Mouse (Mus musculus): Measurements from ENCODE around the gene Ddx58. TPM values are rescaled to one million over a fixed set of nuclear protein-coding genes. Genes with fewer than 3 reads are reported as not detected.

Ddx58 gene
- polyA plus RNA-seq, 1 experiment from 2014 or later, result 3.0 TPM

DNA sequence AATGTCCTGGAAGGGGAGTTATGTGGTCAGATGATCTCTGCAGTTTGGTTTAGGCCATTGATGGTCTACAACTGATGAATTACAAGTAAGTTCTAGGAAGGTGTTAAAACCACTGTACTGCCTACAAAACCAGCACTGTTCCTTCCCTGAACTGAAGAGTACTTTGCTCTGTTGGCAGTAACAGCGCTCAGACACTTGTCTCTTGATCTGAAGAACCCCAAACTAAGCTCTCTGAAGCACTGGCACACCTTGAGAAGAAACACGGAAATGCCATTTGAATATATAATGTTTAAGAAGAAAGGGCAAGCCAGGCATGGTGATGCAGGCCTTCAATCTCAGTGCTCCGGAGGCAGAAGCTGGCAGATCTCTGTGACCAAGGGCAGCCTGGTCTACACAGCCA lies 35.3 kb downstream of the Ddx58 start:
- H3K4me2 ChIP-seq, result no peak overlapping the region
- ATAC-seq, result no peak
- H3K27me3 ChIP-seq (replicated peaks), result no peaks in the 10 kb centered on the region
- H3K9ac ChIP-seq, result no peak overlapping the region
- no peak overlapping the region for H3K4me3 ChIP-seq
- no peaks in the 10 kb centered on the region for H3K4me1 ChIP-seq
- no peak overlapping the region for H3K27ac ChIP-seq
- 78% methylated on average over 3 of the region's 3 CpGs for WGBS (ENCODE audit: insufficient replicate concordance)
- H3K36me3 ChIP-seq, result peaks cover 7% of the 10 kb centered on the region; the same call in 1 of the 2 replicates
- no peaks in the 10 kb centered on the region for H3K9me3 ChIP-seq (replicated peaks)

- 65% methylated on average over 6 of the region's 6 CpGs for WGBS (ENCODE audit: insufficient replicate concordance)
- Histone ChIP-seq H3K9me3 (replicated peaks) (no peaks in the 10 kb centered on the region), H3K9ac (no peak overlapping the region), H3K36me3 (peaks cover 26% of the 10 kb centered on the region), H3K4me2 (no peak overlapping the region), H3K27ac (no peak overlapping the region), H3K4me1 (no peaks in the 10 kb centered on the region), H3K4me3 (no peak overlapping the region), H3K27me3 (replicated peaks) (no peaks in the 10 kb centered on the region)
- no peak for ATAC-seq
Observed at GRCm38 (mm10) chr4:40202205-40202604, 37.4 kb downstream of the Ddx58 start.

DNA sequence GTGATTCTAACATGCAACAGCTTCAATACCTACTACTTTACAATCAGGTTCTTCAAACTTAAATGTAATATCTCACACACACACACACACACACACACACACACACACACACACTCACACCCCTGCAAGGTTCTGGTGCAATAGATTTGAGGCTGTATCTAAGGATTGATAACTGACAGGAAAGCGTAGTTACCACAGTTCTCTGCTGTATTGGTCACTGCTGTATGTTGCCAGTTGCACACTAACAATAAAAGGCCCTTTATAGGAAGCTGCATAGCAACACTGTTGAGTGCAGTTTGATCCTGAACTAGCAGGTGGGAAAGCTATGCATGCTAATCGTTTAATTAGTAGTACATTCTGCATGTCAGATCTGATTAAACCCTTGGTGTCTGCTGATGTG lies 44.3 kb downstream of the Ddx58 start:
- Histone ChIP-seq H3K36me3 (peaks cover 47% of the 10 kb centered on the region), H3K4me2 (no peak overlapping the region), H3K27ac (no peak overlapping the region), H3K9me3 (replicated peaks) (no peaks in the 10 kb centered on the region), H3K9ac (no peak overlapping the region), H3K4me3 (no peak overlapping the region), H3K27me3 (replicated peaks) (no peaks in the 10 kb centered on the region), H3K4me1 (0 out of 2 replicates have a peak, but pooled peaks cover 8% of the 10 kb centered on the region)
- 56% methylated on average over 2 of the region's 2 CpGs for WGBS (ENCODE audit: insufficient replicate concordance)
- no peak for ATAC-seq

- H3K36me3 ChIP-seq, result peaks cover 59% of the 10 kb centered on the region
Observed at GRCm38 (mm10) chr4:40193461-40193860, 46.2 kb downstream of the Ddx58 start.

GRCm38 (mm10) chr4:40192246-40192645 lies 47.4 kb downstream of the Ddx58 start:
- no peak for ATAC-seq
- Histone ChIP-seq H3K36me3 (peaks cover 59% of the 10 kb centered on the region), H3K9ac (no peak overlapping the region), H3K4me2 (no peak overlapping the region), H3K4me1 (0 out of 2 replicates have a peak, but pooled peaks cover 10% of the 10 kb centered on the region), H3K27ac (no peak overlapping the region), H3K27me3 (replicated peaks) (no peaks in the 10 kb centered on the region), H3K9me3 (replicated peaks) (no peaks in the 10 kb centered on the region), H3K4me3 (no peak overlapping the region)
- 64% methylated on average over 2 of the region's 2 CpGs for WGBS (ENCODE audit: insufficient replicate concordance)

More at GRCm38 (mm10) chr4:40193461-40193860, 46.2 kb downstream of the Ddx58 start:
- H3K4me2 ChIP-seq, result no peak overlapping the region
- no peak overlapping the region for H3K9ac ChIP-seq
- WGBS (ENCODE audit: insufficient replicate concordance), result 54% methylated on average over 9 of the region's 9 CpGs
- no peaks in the 10 kb centered on the region for H3K27me3 ChIP-seq (replicated peaks)
- H3K27ac ChIP-seq, result no peak overlapping the region
- 0 out of 2 replicates have a peak, but pooled peaks cover 10% of the 10 kb centered on the region for H3K4me1 ChIP-seq
- no peak for ATAC-seq
- no peak overlapping the region for H3K4me3 ChIP-seq
- no peaks in the 10 kb centered on the region for H3K9me3 ChIP-seq (replicated peaks)

- no peak for ATAC-seq
- 0 out of 2 replicates have a peak, but pooled peaks cover 10% of the 10 kb centered on the region for H3K4me1 ChIP-seq
- no peak overlapping the region for H3K4me2 ChIP-seq
- WGBS (ENCODE audit: insufficient replicate concordance), result 80% methylated on average over 7 of the region's 7 CpGs
- no peak overlapping the region for H3K4me3 ChIP-seq
- no peak overlapping the region for H3K9ac ChIP-seq
- no peaks in the 10 kb centered on the region for H3K27me3 ChIP-seq (replicated peaks)
- no peak overlapping the region for H3K27ac ChIP-seq
- H3K9me3 ChIP-seq (replicated peaks), result no peaks in the 10 kb centered on the region
- H3K36me3 ChIP-seq, result peaks cover 71% of the 10 kb centered on the region
Observed at GRCm38 (mm10) chr4:40187956-40188355, 51.7 kb downstream of the Ddx58 start.

- ATAC-seq, result no peak
- H3K36me3 ChIP-seq, result peaks cover 81% of the 10 kb centered on the region
- no peak overlapping the region for H3K9ac ChIP-seq
- no peak overlapping the region for H3K4me3 ChIP-seq
- H3K9me3 ChIP-seq (replicated peaks), result no peaks in the 10 kb centered on the region
- H3K27ac ChIP-seq, result no peak overlapping the region
- H3K4me1 ChIP-seq, result peaks cover 5% of the 10 kb centered on the region; the same call in 1 of the 2 replicates
- 65% methylated on average over 5 of the region's 5 CpGs for WGBS (ENCODE audit: insufficient replicate concordance)
- no peaks in the 10 kb centered on the region for H3K27me3 ChIP-seq (replicated peaks)
- no peak overlapping the region for H3K4me2 ChIP-seq
Observed at GRCm38 (mm10) chr4:40184470-40184869, 55.2 kb downstream of the Ddx58 start.

GRCm38 (mm10) chr4:40183781-40184180 lies 55.8 kb downstream of the Ddx58 start:
- Histone ChIP-seq H3K4me3 (no peak overlapping the region), H3K27ac (no peak overlapping the region), H3K27me3 (replicated peaks) (no peaks in the 10 kb centered on the region), H3K4me2 (no peak overlapping the region), H3K9ac (no peak overlapping the region), H3K4me1 (peaks cover 7% of the 10 kb centered on the region; the same call in 1 of the 2 replicates), H3K9me3 (replicated peaks) (no peaks in the 10 kb centered on the region), H3K36me3 (peaks cover 78% of the 10 kb centered on the region)
- WGBS (ENCODE audit: insufficient replicate concordance), result 77% methylated on average over 6 of the region's 6 CpGs
- no peak for ATAC-seq

DNA sequence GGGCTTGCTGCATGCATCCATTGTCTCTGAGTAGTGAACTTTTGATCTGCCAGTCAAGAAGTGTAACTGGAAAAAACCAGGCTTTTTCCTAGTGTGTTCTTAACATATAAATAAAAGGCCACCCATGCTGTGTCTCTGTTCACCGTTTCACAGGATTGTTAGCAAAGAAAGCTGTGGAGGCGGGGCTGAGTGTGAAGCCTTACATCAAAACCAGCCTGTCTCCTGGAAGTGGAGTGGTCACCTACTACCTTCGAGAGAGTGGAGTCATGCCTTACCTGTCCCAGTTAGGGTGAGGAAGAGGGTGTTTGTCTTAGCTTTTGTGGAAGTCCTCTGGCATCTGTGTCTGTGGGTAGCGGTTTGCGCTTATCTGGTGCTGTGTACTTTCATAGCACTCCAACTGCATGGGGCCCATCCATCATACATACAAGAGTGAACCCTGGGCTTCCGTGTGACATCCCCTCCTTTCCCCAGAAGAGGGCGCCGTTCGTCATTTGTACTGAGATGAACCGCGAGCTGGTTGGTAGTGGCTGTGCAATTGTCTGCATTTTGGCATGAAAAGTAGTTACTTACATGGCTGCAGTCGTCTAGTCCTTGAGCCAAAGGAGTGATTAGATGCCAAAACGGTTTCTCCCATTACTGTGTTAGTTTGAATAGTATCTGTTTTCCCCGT lies 56.8 kb downstream of the Ddx58 start:
- ATAC-seq, result peak; percentile 53
- H3K27ac ChIP-seq, result no peak overlapping the region
- H3K9ac ChIP-seq, result no peak overlapping the region
- WGBS (ENCODE audit: insufficient replicate concordance), result 32% methylated on average over 14 of the region's 14 CpGs
- no peaks in the 10 kb centered on the region for H3K27me3 ChIP-seq (replicated peaks)
- no peak overlapping the region for H3K4me3 ChIP-seq
- H3K4me1 ChIP-seq, result peaks cover 14% of the 10 kb centered on the region
- H3K4me2 ChIP-seq, result no peak overlapping the region
- H3K9me3 ChIP-seq (replicated peaks), result no peaks in the 10 kb centered on the region
- peaks cover 70% of the 10 kb centered on the region for H3K36me3 ChIP-seq

GRCm38 (mm10) chr4:40181681-40182080 lies 57.9 kb downstream of the Ddx58 start:
- Histone ChIP-seq H3K4me2 (no peak overlapping the region), H3K4me1 (peaks cover 14% of the 10 kb centered on the region), H3K27me3 (replicated peaks) (no peaks in the 10 kb centered on the region), H3K4me3 (no peak overlapping the region), H3K9me3 (replicated peaks) (no peaks in the 10 kb centered on the region), H3K27ac (no peak overlapping the region), H3K36me3 (peaks cover 60% of the 10 kb centered on the region), H3K9ac (no peak overlapping the region)
- 70% methylated on average over 8 of the region's 8 CpGs for WGBS (ENCODE audit: insufficient replicate concordance)
- peak; percentile 67 for ATAC-seq

- 78% methylated on average over 6 of the region's 6 CpGs for WGBS (ENCODE audit: insufficient replicate concordance)
- H3K27me3 ChIP-seq (replicated peaks), result no peaks in the 10 kb centered on the region
- H3K27ac ChIP-seq, result no peak overlapping the region
- H3K4me3 ChIP-seq, result no peak overlapping the region
- H3K4me2 ChIP-seq, result no peak overlapping the region
- no peak overlapping the region for H3K9ac ChIP-seq
- ATAC-seq, result no peak
- peaks cover 14% of the 10 kb centered on the region for H3K4me1 ChIP-seq
- no peaks in the 10 kb centered on the region for H3K9me3 ChIP-seq (replicated peaks)
- peaks cover 58% of the 10 kb centered on the region for H3K36me3 ChIP-seq
Observed at GRCm38 (mm10) chr4:40180046-40180445, 59.6 kb downstream of the Ddx58 start.

DNA sequence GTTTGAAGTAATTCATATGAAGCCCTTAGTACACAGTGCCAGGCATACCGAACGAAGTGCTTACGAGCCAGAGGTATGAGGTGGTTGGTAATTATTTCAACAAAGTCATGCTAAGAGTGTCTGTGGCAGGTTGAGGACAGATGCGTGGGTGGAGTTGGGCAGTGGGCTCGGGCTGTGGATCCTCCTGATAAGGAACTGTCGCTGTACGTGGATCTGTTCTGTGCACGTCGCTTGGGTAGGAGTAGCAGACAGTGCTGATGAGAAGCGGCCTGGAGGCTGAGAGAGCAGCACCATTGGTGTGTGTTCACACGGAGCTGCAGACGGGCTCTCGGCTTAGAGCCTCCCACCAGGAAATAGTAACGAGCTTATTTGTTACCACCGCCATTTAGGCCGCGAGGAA lies 61.0 kb downstream of the Ddx58 start:
- Histone ChIP-seq H3K27me3 (replicated peaks) (no peaks in the 10 kb centered on the region), H3K36me3 (peaks cover 47% of the 10 kb centered on the region), H3K27ac (no peak overlapping the region), H3K9ac (no peak overlapping the region), H3K9me3 (replicated peaks) (no peaks in the 10 kb centered on the region), H3K4me3 (no peak overlapping the region), H3K4me1 (peaks cover 14% of the 10 kb centered on the region), H3K4me2 (no peak overlapping the region)
- no peak for ATAC-seq
- WGBS (ENCODE audit: insufficient replicate concordance), result 58% methylated on average over 17 of the region's 17 CpGs

DNA sequence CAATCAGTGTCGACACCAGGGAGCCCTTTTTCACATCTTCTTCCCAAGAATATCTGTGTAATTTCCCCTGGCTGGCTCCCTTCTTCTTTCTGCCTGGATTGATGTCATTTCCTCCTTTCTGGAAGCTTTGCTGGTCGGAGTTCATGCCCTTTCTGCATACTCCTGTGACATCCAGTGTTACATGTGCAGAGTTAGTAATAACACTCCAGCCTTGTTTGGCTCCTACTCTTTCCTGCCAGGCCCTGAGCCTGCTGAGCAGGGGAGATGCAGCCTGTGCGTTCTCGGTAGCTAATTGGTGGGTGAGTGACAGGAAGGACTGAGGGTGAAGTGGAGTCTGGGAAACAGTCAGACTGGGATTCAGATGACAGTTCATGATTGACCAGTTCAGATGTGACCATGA lies 65.3 kb downstream of the Ddx58 start:
- ATAC-seq, result no peak
- Histone ChIP-seq H3K27me3 (replicated peaks) (no peaks in the 10 kb centered on the region), H3K4me3 (no peak overlapping the region), H3K36me3 (peaks cover 22% of the 10 kb centered on the region), H3K4me2 (no peak overlapping the region), H3K27ac (no peak overlapping the region), H3K9ac (no peak overlapping the region), H3K4me1 (peaks cover 9% of the 10 kb centered on the region), H3K9me3 (replicated peaks) (no peaks in the 10 kb centered on the region)
- 56% methylated on average over 4 of the region's 4 CpGs for WGBS (ENCODE audit: insufficient replicate concordance)
